Mouse (Mus musculus): ENCODE results near the gene Borcs5.

DNA sequence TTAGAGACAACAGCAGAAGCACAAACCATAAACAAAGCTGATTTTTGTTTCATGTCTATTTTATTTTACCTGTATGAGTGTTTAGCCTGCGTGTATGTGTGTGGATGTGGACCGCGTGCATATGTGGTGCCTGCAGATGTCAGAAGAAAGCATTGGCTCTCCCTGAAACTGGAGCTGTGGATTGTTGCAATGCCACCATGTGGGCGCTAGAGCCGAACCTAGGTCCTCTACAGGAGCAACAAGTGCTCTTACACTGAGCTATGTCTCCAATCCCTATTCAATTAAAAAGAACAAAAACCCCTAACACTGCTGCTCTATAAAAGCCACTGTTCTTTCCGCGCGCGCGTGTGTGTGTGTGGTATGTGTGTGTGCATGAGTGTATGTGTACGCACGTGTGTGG is 13.9 kb upstream of the Borcs5 start:
- TF ChIP-seq CTCF (IDR thresholded peaks at IDR 0.05; ENCODE audit: borderline replicate concordance, insufficient read depth, low read length): no peak
- TF ChIP-seq POLR2A (IDR thresholded peaks at IDR 0.05; ENCODE audit: low read depth, low read length): no peak
